Mouse (Mus musculus) limb, embryonic 15.5 days (tissue): ENCODE data around the gene Tmem108. TPM values are rescaled to one million over a fixed set of nuclear protein-coding genes. Genes with fewer than 3 reads are reported as not detected.

ENCODE experiments used
- ATAC-seq: fragments of 200-750 bp; cut with Nextera tagmentation; 2 replicates; pipeline ENCODE4 v1.8.0; 2017; ENCODE audit warnings: low read depth, moderate TSS enrichment; ENCODE audit not compliant: insufficient number of reproducible peaks, low FRiP score, low TSS enrichment
- H3K27ac ChIP-seq: fragments of 300-500 bp; sonication (generic); 2 replicates; pipeline ENCODE4 v1.5.1; 2015; ENCODE audit warnings: moderate library complexity, mild to moderate bottlenecking, inconsistent platforms
- H3K27me3 ChIP-seq: fragments of 300-500 bp; sonication (generic); 2 replicates; pipeline ENCODE4 v1.6.1; 2015; ENCODE audit warnings: inconsistent platforms
- H3K36me3 ChIP-seq: fragments of 300-500 bp; sonication (generic); 2 replicates; pipeline ENCODE4 v1.6.1; 2015; ENCODE audit warnings: inconsistent platforms
- H3K4me1 ChIP-seq: fragments of 300-500 bp; sonication (generic); 2 replicates; pipeline ENCODE4 v1.6.1; 2015; ENCODE audit warnings: inconsistent platforms
- H3K4me2 ChIP-seq: fragments of 300-500 bp; sonication (generic); 2 replicates; pipeline ENCODE4 v1.6.1; 2015; ENCODE audit warnings: mild to moderate bottlenecking, inconsistent platforms
- H3K4me3 ChIP-seq: fragments of 300-500 bp; sonication (generic); 2 replicates; pipeline ENCODE4 v1.5.1; 2015; ENCODE audit warnings: mild to moderate bottlenecking, inconsistent platforms
- H3K9ac ChIP-seq: fragments of 300-500 bp; sonication (generic); 2 replicates; pipeline ENCODE4 v1.6.1; 2015; ENCODE audit warnings: inconsistent platforms
- H3K9me3 ChIP-seq: fragments of 300-500 bp; sonication (generic); 2 replicates; pipeline ENCODE4 v1.6.1; 2016; ENCODE audit warnings: inconsistent platforms
- WGBS: fragments of 180-500 bp; shearing (Covaris S2); methylation state at CpG from one replicate; pipeline ENCODE4 v1.1.7; 2015; 5-methylcytosine and 5-hydroxymethylcytosine counted together
- polyA plus RNA-seq: library from polyadenylated mRNA; unstranded; fragments of >200 nt; fragmentation: Nextera tagmentation; extraction: Ambion mirVana; gene quantifications from 2 replicates; pipeline ENCODE4 v1.2.1, GENCODE M21; 2015

Tmem108 gene
- polyA plus RNA-seq, 1 experiment from 2014 or later = 6.4 TPM

DNA sequence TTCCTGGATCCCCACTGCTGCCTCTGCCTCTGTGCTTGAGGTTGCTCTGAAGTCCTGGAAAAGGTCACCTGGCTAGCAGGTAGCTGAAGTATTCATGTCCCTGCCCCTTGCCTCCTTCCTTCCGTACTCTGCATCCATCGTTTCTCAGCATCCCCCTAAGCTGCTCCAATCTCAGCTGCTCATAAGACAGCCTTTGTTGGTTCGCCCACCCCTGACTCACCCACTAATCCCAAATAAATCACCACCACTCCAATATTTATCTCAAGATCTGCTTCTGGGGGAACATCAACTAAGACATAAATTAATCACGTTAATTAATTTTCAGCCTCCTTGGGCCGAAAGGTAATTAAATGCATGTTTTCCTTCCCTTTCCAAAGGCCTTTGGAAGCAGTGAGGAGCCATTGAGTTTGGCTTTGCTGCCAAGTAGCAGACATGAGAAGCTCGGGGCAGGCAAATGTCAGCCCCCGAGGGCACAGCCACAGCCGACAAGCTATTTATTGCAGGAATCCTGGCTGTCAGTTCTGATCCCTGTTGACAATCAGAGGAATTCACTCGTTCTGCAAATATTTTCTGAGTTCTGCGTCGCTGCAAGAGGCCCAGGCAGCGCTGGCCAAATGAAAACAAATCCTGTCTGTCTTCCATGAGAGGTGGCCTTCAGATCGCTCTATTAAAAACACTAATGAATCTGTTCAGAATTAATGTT lies 318.4 kb downstream of the Tmem108 start:
- no peak overlapping the region for H3K9ac ChIP-seq
- no peaks in the 10 kb centered on the region for H3K9me3 ChIP-seq
- peak overlapping the region; percentile 38; the same call in 1 of the 2 replicates for H3K27ac ChIP-seq
- H3K4me1 ChIP-seq = peaks cover 21% of the 10 kb centered on the region
- H3K27me3 ChIP-seq = no peaks in the 10 kb centered on the region
- 18% methylated on average over 13 of the region's 13 CpGs for WGBS
- H3K4me3 ChIP-seq = no peak overlapping the region
- no peaks in the 10 kb centered on the region for H3K36me3 ChIP-seq
- no peak for ATAC-seq
- peak overlapping the region; percentile 8; the same call in 1 of the 2 replicates for H3K4me2 ChIP-seq

DNA sequence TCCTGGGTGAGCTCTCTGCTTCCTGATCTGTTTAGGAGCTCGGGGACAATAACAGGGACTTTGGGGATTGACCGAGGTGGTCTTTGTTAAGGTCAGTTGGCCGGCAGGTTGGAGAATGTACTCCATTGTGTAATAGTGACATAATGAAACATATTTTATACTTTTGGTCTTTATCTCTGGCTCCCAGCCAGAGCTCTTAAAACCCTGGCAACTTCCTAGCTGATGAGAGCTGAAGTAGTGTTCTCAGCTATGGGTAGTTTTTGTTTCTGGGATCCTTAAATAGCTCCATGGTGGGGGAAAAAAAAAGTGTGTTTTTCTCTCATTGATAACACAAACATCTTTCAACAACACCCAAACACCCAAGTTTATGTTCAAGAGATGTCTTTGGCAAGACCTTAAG lies 321.0 kb downstream of the Tmem108 start:
- 48% methylated on average over 3 of the region's 3 CpGs for WGBS
- H3K36me3 ChIP-seq = no peaks in the 10 kb centered on the region
- H3K4me2 ChIP-seq = no peak overlapping the region
- no peak overlapping the region for H3K9ac ChIP-seq
- peaks cover 21% of the 10 kb centered on the region for H3K4me1 ChIP-seq
- ATAC-seq = no peak
- H3K9me3 ChIP-seq = no peaks in the 10 kb centered on the region
- no peaks in the 10 kb centered on the region for H3K27me3 ChIP-seq
- no peak overlapping the region for H3K4me3 ChIP-seq
- no peak overlapping the region for H3K27ac ChIP-seq

- no peak overlapping the region for H3K4me2 ChIP-seq
- 44% methylated on average over 5 of the region's 5 CpGs for WGBS
Observed at GRCm38 (mm10) chr9:103437104-103437503, 324.5 kb downstream of the Tmem108 start.

GRCm38 (mm10) chr9:103434116-103434515 lies 327.5 kb downstream of the Tmem108 start:
- Histone ChIP-seq H3K4me3 (no peak overlapping the region), H3K27ac (no peak overlapping the region), H3K4me2 (no peak overlapping the region), H3K27me3 (no peaks in the 10 kb centered on the region), H3K9me3 (no peaks in the 10 kb centered on the region), H3K36me3 (no peaks in the 10 kb centered on the region), H3K9ac (no peak overlapping the region), H3K4me1 (peaks cover 28% of the 10 kb centered on the region)
- 59% methylated on average over 4 of the region's 4 CpGs for WGBS
- ATAC-seq = no peak

More at GRCm38 (mm10) chr9:103437104-103437503, 324.5 kb downstream of the Tmem108 start:
- Histone ChIP-seq H3K4me1 (peaks cover 30% of the 10 kb centered on the region), H3K27me3 (no peaks in the 10 kb centered on the region), H3K9me3 (no peaks in the 10 kb centered on the region), H3K27ac (no peak overlapping the region), H3K9ac (no peak overlapping the region), H3K36me3 (no peaks in the 10 kb centered on the region), H3K4me3 (no peak overlapping the region)
- no peak for ATAC-seq

Other genes with a start within 250 kb of the Tmem108 start
- gene Nphp3, start 240.7 kb upstream of the Tmem108 start, polyA plus RNA-seq = 4.2 and 5.7 TPM in 2 replicates